Mouse (Mus musculus) liver, postnatal 0 days (tissue): ENCODE measurements at regions not wholly inside any gene's neighbourhood (a gene's known extent, or its start where the extent isn't known, plus 50 kb on each side); places are given as distances from the start of the nearest gene placed in this dataset.
"Not testable (repeated sequence)": the region's sequence is repeated elsewhere in the genome, so short reads cannot be mapped to it uniquely, and the experiment has no call there.

Experiments
- ATAC-seq: fragments of 200-750 bp; cut with Nextera tagmentation; 2 replicates; pipeline ENCODE4 v1.8.0; 2017; ENCODE audit warnings: mild to moderate bottlenecking, moderate library complexity
- DNase-seq: peaks from one replicate; pipeline ENCODE4 v3.0.0-alpha.2; 2016
- H3K27ac ChIP-seq: fragments of 300-500 bp; sonication (generic); 2 replicates; pipeline ENCODE4 v1.5.1; 2014; ENCODE audit warnings: antibody characterized with exemption, moderate library complexity, mild to moderate bottlenecking, low read depth
- H3K27me3 ChIP-seq: fragments of 300-500 bp; sonication (generic); 2 replicates; pipeline ENCODE4 v1.6.1; 2014; ENCODE audit warnings: low read length, control low read depth, mixed read lengths; ENCODE audit not compliant: insufficient read depth
- H3K36me3 ChIP-seq: fragments of 300-500 bp; sonication (generic); replicated peaks from 2 replicates; pipeline ENCODE4 v1.6.1; 2014; ENCODE audit warnings: mild to moderate bottlenecking, control low read depth, low read length, moderate library complexity, mixed read lengths; ENCODE audit not compliant: insufficient read depth
- H3K4me1 ChIP-seq: fragments of 300-500 bp; sonication (generic); 2 replicates; pipeline ENCODE4 v1.6.1; 2014; ENCODE audit warnings: antibody characterized with exemption, mild to moderate bottlenecking, control low read depth; ENCODE audit not compliant: insufficient read depth
- H3K4me2 ChIP-seq: fragments of 300-500 bp; sonication (generic); 2 replicates; pipeline ENCODE4 v1.6.1; 2014; ENCODE audit warnings: low read depth, mild to moderate bottlenecking, low read length, moderate library complexity, mixed read lengths
- H3K4me3 ChIP-seq: fragments of 300-500 bp; sonication (generic); 2 replicates; pipeline ENCODE4 v1.5.1; 2014; ENCODE audit warnings: low read depth, low read length
- H3K9ac ChIP-seq: fragments of 300-500 bp; sonication (generic); replicated peaks from 2 replicates; pipeline ENCODE4 v1.6.1; 2014; ENCODE audit warnings: mild to moderate bottlenecking, moderate library complexity
- H3K9me3 ChIP-seq: fragments of 300-500 bp; sonication (generic); 2 replicates; pipeline ENCODE4 v1.6.1; 2016; ENCODE audit warnings: mild to moderate bottlenecking, control low read depth, low read length, mixed read lengths
- CTCF ChIP-seq: sonication (generic); IDR thresholded peaks from 2 replicates; pipeline ENCODE4 v1.5.1; 2016; ENCODE audit warnings: antibody characterized with exemption, low read depth
- EP300 ChIP-seq: IDR thresholded peaks from 2 replicates; pipeline ENCODE4 v1.6.1; 2016; ENCODE audit warnings: antibody characterized with exemption, low read depth, mild to moderate bottlenecking
- WGBS: fragments of 180-500 bp; shearing (Covaris S2); extraction: QIAGEN DNeasy Blood & Tissue Kit; methylation state at CpG from one replicate; pipeline ENCODE4 v1.1.7; 2014; ENCODE audit not compliant: insufficient replicate concordance; 5-methylcytosine and 5-hydroxymethylcytosine counted together

GRCm38 (mm10) chr1:157810657-157811056 lies 304.1 kb downstream of the Sec16b start:
- DNase-seq (no peak), ATAC-seq (no peak)
- H3K9me3 ChIP-seq = no peaks in the 10 kb centered on the region
- H3K4me2 ChIP-seq = no peak overlapping the region
- H3K4me3 ChIP-seq = no peak overlapping the region
- no peaks in the 10 kb centered on the region for H3K4me1 ChIP-seq
- TF ChIP-seq EP300 (no peak), CTCF (no peak)
- no peak overlapping the region for H3K27ac ChIP-seq
- H3K27me3 ChIP-seq = no peaks in the 10 kb centered on the region
- no peak overlapping the region for H3K9ac ChIP-seq
- no peaks in the 10 kb centered on the region for H3K36me3 ChIP-seq

- Histone ChIP-seq H3K4me2 (no peak overlapping the region), H3K27ac (no peak overlapping the region), H3K9me3 (no peaks in the 10 kb centered on the region), H3K9ac (no peak overlapping the region), H3K27me3 (no peaks in the 10 kb centered on the region), H3K36me3 (no peaks in the 10 kb centered on the region), H3K4me3 (no peak overlapping the region), H3K4me1 (no peaks in the 10 kb centered on the region)
- 64% methylated on average over 2 of the region's 2 CpGs for WGBS
- DNase-seq (no peak), ATAC-seq (no peak)
- TF ChIP-seq EP300 (no peak), CTCF (no peak)
Measured at GRCm38 (mm10) chr1:157827966-157828365, 321.4 kb downstream of the Sec16b start.

DNA sequence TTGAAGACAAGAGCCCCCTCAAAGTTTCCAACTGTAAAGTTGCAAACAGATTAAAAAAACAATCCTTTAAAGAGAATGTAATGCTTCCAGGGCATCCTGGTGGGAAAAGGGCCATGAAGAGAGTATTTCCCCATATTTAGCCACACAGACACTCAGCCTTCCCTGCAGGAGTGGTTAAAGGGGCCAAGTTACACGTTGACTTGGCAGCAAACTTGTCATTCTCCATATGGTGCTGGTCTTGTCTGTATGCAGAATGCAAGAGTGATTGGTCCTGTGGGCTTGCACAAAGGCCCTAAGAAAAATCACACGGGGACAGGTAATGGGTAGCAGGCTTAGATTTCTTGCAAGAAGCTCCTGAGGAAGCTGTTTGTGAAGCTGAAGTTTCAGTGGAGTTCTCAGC lies 325.0 kb downstream of the Sec16b start:
- H3K4me3 ChIP-seq = no peak overlapping the region

DNA sequence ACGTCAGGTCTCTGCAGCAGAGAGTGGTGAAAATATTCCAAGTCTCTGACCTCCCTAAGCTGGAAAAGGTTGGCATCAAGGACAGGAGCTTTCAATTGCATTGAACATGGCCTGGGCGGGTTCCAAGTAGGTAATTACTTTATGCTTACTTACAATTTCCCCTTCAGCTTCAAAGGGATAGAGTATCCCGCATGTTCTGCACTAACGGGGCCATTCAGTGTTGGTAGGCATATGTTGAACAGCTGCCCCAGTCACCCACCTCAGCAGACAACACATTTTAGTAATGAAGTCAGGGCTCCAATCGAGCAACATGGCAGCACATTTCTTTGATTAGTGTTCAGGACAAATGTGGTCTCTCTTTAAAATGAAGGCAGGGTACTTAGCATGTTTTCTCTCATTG lies 366.2 kb downstream of the Sec16b start:
- 66% methylated on average over 5 of the region's 5 CpGs for WGBS
- no peak for TF ChIP-seq EP300
- TF ChIP-seq CTCF = no peak
- H3K36me3 ChIP-seq = no peaks in the 10 kb centered on the region
- no peaks in the 10 kb centered on the region for H3K27me3 ChIP-seq
- no peaks in the 10 kb centered on the region for H3K4me1 ChIP-seq
- no peak overlapping the region for H3K4me2 ChIP-seq
- DNase-seq (no peak), ATAC-seq (no peak)
- no peaks in the 10 kb centered on the region for H3K9me3 ChIP-seq
- H3K4me3 ChIP-seq = no peak overlapping the region
- H3K27ac ChIP-seq = no peak overlapping the region
- no peak overlapping the region for H3K9ac ChIP-seq

More for the DNA sequence above, 325.0 kb downstream of the Sec16b start:
- Histone ChIP-seq H3K9ac (no peak overlapping the region), H3K9me3 (no peaks in the 10 kb centered on the region), H3K4me1 (no peaks in the 10 kb centered on the region), H3K36me3 (no peaks in the 10 kb centered on the region), H3K27ac (no peak overlapping the region), H3K27me3 (no peaks in the 10 kb centered on the region), H3K4me2 (no peak overlapping the region)
- ATAC-seq (no peak), DNase-seq (no peak)
- WGBS = 22% methylated on average over 2 of the region's 2 CpGs
- TF ChIP-seq CTCF (no peak), EP300 (no peak)

- no peak for TF ChIP-seq EP300
- TF ChIP-seq CTCF = no peak
- no peak overlapping the region for H3K27ac ChIP-seq
- H3K9ac ChIP-seq = no peak overlapping the region
- DNase-seq (no peak), ATAC-seq (no peak)
- no peaks in the 10 kb centered on the region for H3K4me1 ChIP-seq
- no peak overlapping the region for H3K4me3 ChIP-seq
- H3K9me3 ChIP-seq = no peaks in the 10 kb centered on the region
- WGBS = 58% methylated on average over 2 of the region's 2 CpGs
- H3K36me3 ChIP-seq = no peaks in the 10 kb centered on the region
- H3K4me2 ChIP-seq = no peak overlapping the region
- H3K27me3 ChIP-seq = no peaks in the 10 kb centered on the region
Measured at GRCm38 (mm10) chr1:157875006-157875405, 368.5 kb downstream of the Sec16b start.

GRCm38 (mm10) chr1:157877117-157877516 lies 370.6 kb downstream of the Sec16b start:
- ATAC-seq = not testable (repeated sequence)

GRCm38 (mm10) chr1:157887146-157887545 lies 380.6 kb downstream of the Sec16b start:
- Histone ChIP-seq H3K9me3 (no peaks in the 10 kb centered on the region), H3K4me1 (no peaks in the 10 kb centered on the region), H3K4me2 (no peak overlapping the region), H3K9ac (no peak overlapping the region), H3K4me3 (no peak overlapping the region), H3K27me3 (no peaks in the 10 kb centered on the region), H3K27ac (no peak overlapping the region), H3K36me3 (no peaks in the 10 kb centered on the region)
- 47% methylated on average over 1 of the region's 1 CpGs for WGBS
- no peak for ATAC-seq
- TF ChIP-seq CTCF = no peak
- no peak for TF ChIP-seq EP300
- no peak for DNase-seq

More at GRCm38 (mm10) chr1:157877117-157877516, 370.6 kb downstream of the Sec16b start:
- H3K4me2 ChIP-seq, DNase-seq, H3K36me3 ChIP-seq, H3K9me3 ChIP-seq, H3K27ac ChIP-seq, H3K27me3 ChIP-seq, H3K9ac ChIP-seq, H3K4me1 ChIP-seq, H3K4me3 ChIP-seq: not testable (repeated sequence)
- 94% methylated on average over 2 of the region's 4 CpGs for WGBS
